Mouse (Mus musculus): ENCODE measurements around the gene Rpl18. TPM values are rescaled to one million over a fixed set of nuclear protein-coding genes. Genes with fewer than 3 reads are reported as not detected.

Rpl18 gene
- total and polyA plus RNA-seq, 2 experiments from 2014 or later: 479 to 1,310 TPM

GRCm38 (mm10) chr7:45695098-45695497 is 20.2 kb upstream of the Rpl18 start:
- ATAC-seq (ENCODE audit: insufficient read depth, low read depth): no peak
- H3K9me3 ChIP-seq (replicated peaks; ENCODE audit: control insufficient read depth, low read length): no peaks in the 10 kb centered on the region

GRCm38 (mm10) chr7:45697894-45698293 is 17.4 kb upstream of the Rpl18 start:
- H3K4me1 ChIP-seq (ENCODE audit: control insufficient read depth, insufficient read depth): peaks cover 11% of the 10 kb centered on the region
- 70% methylated on average over 7 of the region's 7 CpGs for WGBS
- H3K27me3 ChIP-seq (ENCODE audit: control insufficient read depth, insufficient read depth, low read length): peaks cover 24% of the 10 kb centered on the region
- H3K36me3 ChIP-seq (replicated peaks; ENCODE audit: control insufficient read depth, insufficient read depth, low read length): no peaks in the 10 kb centered on the region
- DNase-seq (ENCODE audit: low spot score): no peak
- no peak overlapping the region for H3K4me3 ChIP-seq (ENCODE audit: low read depth, low read length)
- no peak overlapping the region for H3K9ac ChIP-seq (replicated peaks; ENCODE audit: low read depth, low read length)
- no peak overlapping the region for H3K27ac ChIP-seq (ENCODE audit: low read depth)
- H3K4me2 ChIP-seq (ENCODE audit: low read depth, low read length): no peak overlapping the region
- TF ChIP-seq EP300 (IDR thresholded peaks at IDR 0.05; ENCODE audit: low read depth) (no peak), CTCF (IDR thresholded peaks at IDR 0.05; ENCODE audit: low read depth) (no peak)
- H3K9me3 ChIP-seq (replicated peaks; ENCODE audit: control insufficient read depth, low read length): no peaks in the 10 kb centered on the region
- no peak for ATAC-seq (ENCODE audit: insufficient read depth, low read depth)

More at GRCm38 (mm10) chr7:45695098-45695497, 20.2 kb upstream of the Rpl18 start:
- H3K36me3 ChIP-seq (replicated peaks; ENCODE audit: control insufficient read depth, insufficient read depth, low read length): no peaks in the 10 kb centered on the region
- 30% methylated on average over 6 of the region's 6 CpGs for WGBS
- TF ChIP-seq CTCF (IDR thresholded peaks at IDR 0.05; ENCODE audit: low read depth) (no peak), EP300 (IDR thresholded peaks at IDR 0.05; ENCODE audit: low read depth) (no peak)
- no peak overlapping the region for H3K4me3 ChIP-seq (ENCODE audit: low read depth, low read length)
- peaks cover 16% of the 10 kb centered on the region for H3K4me1 ChIP-seq (ENCODE audit: control insufficient read depth, insufficient read depth)
- no peak overlapping the region for H3K4me2 ChIP-seq (ENCODE audit: low read depth, low read length)
- H3K27ac ChIP-seq (ENCODE audit: low read depth): no peak overlapping the region
- H3K27me3 ChIP-seq (ENCODE audit: control insufficient read depth, insufficient read depth, low read length): peaks cover 19% of the 10 kb centered on the region
- DNase-seq (ENCODE audit: low spot score): no peak
- no peak overlapping the region for H3K9ac ChIP-seq (replicated peaks; ENCODE audit: low read depth, low read length)

- H3K27me3 ChIP-seq (ENCODE audit: control insufficient read depth, insufficient read depth, low read length): peaks cover 24% of the 10 kb centered on the region
- WGBS: 3% methylated on average over 35 of the region's 36 CpGs
- no peaks in the 10 kb centered on the region for H3K36me3 ChIP-seq (replicated peaks; ENCODE audit: control insufficient read depth, insufficient read depth, low read length)
- no peak for ATAC-seq (ENCODE audit: insufficient read depth, low read depth)
- TF ChIP-seq EP300 (IDR thresholded peaks at IDR 0.05; ENCODE audit: low read depth) (no peak), CTCF (IDR thresholded peaks at IDR 0.05; ENCODE audit: low read depth) (no peak)
- H3K4me3 ChIP-seq (ENCODE audit: low read depth, low read length): peak within 1 kb of the TSS; percentile 44
- no peaks in the 10 kb centered on the region for H3K9me3 ChIP-seq (replicated peaks; ENCODE audit: control insufficient read depth, low read length)
- DNase-seq (ENCODE audit: low spot score): no peak
- H3K27ac ChIP-seq (ENCODE audit: low read depth): no peak within 1 kb of the TSS
- H3K9ac ChIP-seq (replicated peaks; ENCODE audit: low read depth, low read length): peak within 1 kb of the TSS; percentile 43; the same call in 1 of the 2 replicates
- H3K4me2 ChIP-seq (ENCODE audit: low read depth, low read length): peak within 1 kb of the TSS; percentile 63
- peaks cover 19% of the 10 kb centered on the region for H3K4me1 ChIP-seq (ENCODE audit: control insufficient read depth, insufficient read depth)
Measured at GRCm38 (mm10) chr7:45699523-45700141, 15.6 kb upstream of the Rpl18 start, which contains the start of gene Car11. Gene Car11 (plus strand): TSS chr7:45699843.

GRCm38 (mm10) chr7:45700301-45701015 is 14.8 kb upstream of the Rpl18 start:
- Histone ChIP-seq H3K4me2 (ENCODE audit: low read depth, low read length) (peak overlapping the region; percentile 63), H3K27me3 (ENCODE audit: control insufficient read depth, insufficient read depth, low read length) (peaks cover 24% of the 10 kb centered on the region), H3K4me1 (ENCODE audit: control insufficient read depth, insufficient read depth) (peaks cover 19% of the 10 kb centered on the region), H3K36me3 (replicated peaks; ENCODE audit: control insufficient read depth, insufficient read depth, low read length) (no peaks in the 10 kb centered on the region), H3K9ac (replicated peaks; ENCODE audit: low read depth, low read length) (peak overlapping the region; percentile 43; the same call in 1 of the 2 replicates), H3K9me3 (replicated peaks; ENCODE audit: control insufficient read depth, low read length) (no peaks in the 10 kb centered on the region), H3K27ac (ENCODE audit: low read depth) (no peak overlapping the region), H3K4me3 (ENCODE audit: low read depth, low read length) (peak overlapping the region; percentile 44)
- under 1% methylated on average over 20 of the region's 20 CpGs for WGBS
- TF ChIP-seq EP300 (IDR thresholded peaks at IDR 0.05; ENCODE audit: low read depth): no peak
- no peak for TF ChIP-seq CTCF (IDR thresholded peaks at IDR 0.05; ENCODE audit: low read depth)
- peak; percentile 83 for DNase-seq (ENCODE audit: low spot score)
- ATAC-seq (ENCODE audit: insufficient read depth, low read depth): no peak

GRCm38 (mm10) chr7:45701072-45701471 is 14.2 kb upstream of the Rpl18 start:
- TF ChIP-seq EP300 (IDR thresholded peaks at IDR 0.05; ENCODE audit: low read depth): no peak
- TF ChIP-seq CTCF (IDR thresholded peaks at IDR 0.05; ENCODE audit: low read depth): no peak
- Histone ChIP-seq H3K4me2 (ENCODE audit: low read depth, low read length) (peak overlapping the region; percentile 63), H3K27ac (ENCODE audit: low read depth) (no peak overlapping the region; the same call in 1 of the 2 replicates), H3K4me3 (ENCODE audit: low read depth, low read length) (peak overlapping the region; percentile 20; the same call in 1 of the 2 replicates), H3K9ac (replicated peaks; ENCODE audit: low read depth, low read length) (peak overlapping the region; percentile 47; the same call in 1 of the 2 replicates), H3K4me1 (ENCODE audit: control insufficient read depth, insufficient read depth) (peaks cover 19% of the 10 kb centered on the region), H3K27me3 (ENCODE audit: control insufficient read depth, insufficient read depth, low read length) (peaks cover 24% of the 10 kb centered on the region), H3K9me3 (replicated peaks; ENCODE audit: control insufficient read depth, low read length) (no peaks in the 10 kb centered on the region), H3K36me3 (replicated peaks; ENCODE audit: control insufficient read depth, insufficient read depth, low read length) (no peaks in the 10 kb centered on the region)
- ATAC-seq (ENCODE audit: insufficient read depth, low read depth): no peak
- 33% methylated on average over 11 of the region's 11 CpGs for WGBS
- DNase-seq (ENCODE audit: low spot score): no peak
